Mouse (Mus musculus): Measurements from ENCODE around the gene 1700061G19Rik.
A peak's percentile ranks its signal among the peaks of the same experiment; 100 is the strongest.

Gene 1700061G19Rik

DNA sequence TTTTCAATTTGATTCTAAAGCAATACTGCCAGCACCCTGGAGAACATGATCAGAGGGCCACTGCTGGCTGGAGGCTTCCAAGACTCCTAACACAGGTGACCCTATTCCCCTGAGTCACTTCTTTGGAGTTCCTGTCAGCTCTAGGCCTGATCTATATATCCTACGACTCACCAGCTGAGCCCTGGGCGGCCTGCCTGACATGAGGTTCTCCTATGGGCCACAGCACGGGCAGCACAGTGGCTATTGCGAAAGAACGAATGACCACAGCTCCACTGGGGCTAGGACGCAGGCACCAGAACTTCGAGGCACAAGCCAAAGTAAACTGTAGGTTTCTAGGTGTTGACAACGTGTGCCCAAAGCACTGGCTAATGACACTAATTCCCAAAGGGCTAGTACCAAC, 54.7 kb downstream of the 1700061G19Rik start:
- no peak for DNase-seq

DNA sequence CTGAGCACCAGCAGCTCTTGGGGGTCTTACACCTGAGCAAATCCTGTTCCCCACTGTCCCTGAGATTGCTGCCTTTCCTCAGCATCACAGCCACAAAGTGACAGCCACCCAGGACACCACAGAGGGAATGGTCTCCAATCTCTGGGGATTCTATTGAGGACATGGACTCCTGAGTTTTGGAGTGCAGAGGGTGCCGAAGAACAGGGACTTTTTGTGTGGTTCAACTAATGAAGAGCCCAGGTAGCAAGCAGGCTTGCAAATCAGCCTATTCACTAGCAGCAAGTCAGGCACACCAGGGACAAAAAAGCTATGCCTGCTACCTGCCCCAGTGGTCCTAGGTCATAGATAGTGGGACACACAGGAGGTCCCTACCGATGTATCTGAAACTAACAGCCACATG, 58.1 kb downstream of the 1700061G19Rik start:
- DNase-seq = no peak

- DNase-seq = peak; percentile 74
Measured at GRCm38 (mm10) chr17:56934545-56935330, 59.5 kb downstream of the 1700061G19Rik start.

DNA sequence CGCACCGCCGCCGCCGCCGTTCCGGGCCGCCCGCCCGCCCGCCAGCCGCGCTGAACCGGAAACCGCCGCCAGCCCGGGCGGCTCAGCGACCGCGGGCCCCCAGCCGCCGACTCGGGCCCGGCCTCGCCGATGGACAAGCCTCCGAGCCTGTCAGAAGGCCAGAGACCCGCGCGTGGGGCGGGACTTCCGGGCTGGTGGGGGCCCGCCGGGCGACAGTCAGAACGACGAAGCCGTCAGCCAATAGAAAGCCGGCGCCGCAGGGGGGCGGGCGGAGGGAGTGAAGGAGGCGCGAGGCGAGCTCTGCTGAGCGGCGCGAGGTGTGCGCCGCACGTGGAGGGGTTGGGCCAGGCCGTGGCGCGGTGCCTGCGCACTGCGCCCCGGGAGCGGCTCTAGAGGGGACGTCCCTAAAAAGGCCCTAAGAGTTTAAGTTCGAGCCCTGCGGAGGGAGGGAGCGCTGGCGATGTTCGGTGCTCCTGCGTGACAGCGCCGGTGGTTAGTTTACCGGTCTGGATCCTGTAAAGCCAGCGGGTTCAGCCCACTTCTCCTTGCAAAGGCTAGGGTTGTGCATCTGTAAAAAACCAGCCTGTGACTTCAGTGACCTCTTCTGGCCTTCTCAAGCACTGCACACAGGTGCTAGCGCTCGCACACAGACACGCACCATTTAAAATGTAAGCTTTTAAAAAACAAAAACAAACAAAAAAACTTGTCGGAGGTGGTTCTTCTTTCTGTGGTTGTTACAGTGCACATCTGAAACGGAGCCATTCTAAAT, 60.3 kb downstream of the 1700061G19Rik start, which contains the start of gene Mllt1:
TSS of gene Mllt1 (minus strand) at position 53 of the 769 bp plus-strand sequence.
- peak; percentile 100 for DNase-seq

GRCm38 (mm10) chr17:56936731-56937130, 61.5 kb downstream of the 1700061G19Rik start:
- DNase-seq = no peak
